Mouse (Mus musculus): ENCODE data around the gene Kbtbd12.

The Kbtbd12 gene

DNA sequence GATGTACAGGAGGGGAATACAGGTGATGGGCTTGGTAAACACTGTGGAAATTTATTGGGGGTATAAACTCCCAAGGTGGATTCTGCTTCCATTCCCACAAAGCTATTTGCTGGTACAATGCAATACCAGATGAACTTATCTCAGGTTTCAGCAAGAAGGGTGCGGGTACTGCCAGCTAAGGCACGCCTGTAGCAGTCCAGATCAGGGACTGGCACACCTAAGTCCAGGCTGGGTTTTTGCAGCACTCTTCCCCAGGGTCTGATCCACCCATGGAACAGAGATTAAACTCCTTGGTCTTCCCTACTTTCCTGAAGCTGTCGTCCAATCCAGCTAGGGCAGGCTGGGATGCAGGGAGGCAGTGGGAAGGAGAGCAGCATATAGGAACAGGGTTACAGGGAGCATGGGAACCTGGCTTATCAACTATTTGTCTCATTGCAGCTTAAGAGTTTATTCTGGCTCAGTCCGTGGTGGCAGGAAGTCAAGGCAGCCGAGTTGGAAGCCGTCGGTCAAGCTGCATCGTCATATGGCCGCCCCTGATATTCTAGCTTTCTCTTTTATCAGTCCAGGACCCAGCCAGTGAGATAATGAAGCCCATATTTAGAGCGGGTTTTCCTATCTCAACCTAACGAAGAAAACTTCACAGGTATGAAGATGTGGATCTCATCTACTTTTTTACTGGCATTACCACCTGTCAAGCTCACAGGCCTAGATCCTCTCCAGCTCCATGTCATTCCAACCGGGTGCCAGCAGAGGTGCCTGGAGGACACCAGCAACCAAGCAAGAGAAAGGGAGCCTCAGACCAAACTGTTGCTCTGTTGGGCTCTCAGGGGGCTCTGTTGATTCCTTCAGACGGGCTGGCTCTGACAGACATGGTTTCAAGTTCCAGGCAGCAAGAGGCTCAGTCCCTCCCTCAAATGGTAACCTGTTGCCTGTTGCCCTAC, 135.4 kb downstream of the Kbtbd12 start:
- in situ Hi-C loops (cut with MboI, MseI) = no loop called here

DNA sequence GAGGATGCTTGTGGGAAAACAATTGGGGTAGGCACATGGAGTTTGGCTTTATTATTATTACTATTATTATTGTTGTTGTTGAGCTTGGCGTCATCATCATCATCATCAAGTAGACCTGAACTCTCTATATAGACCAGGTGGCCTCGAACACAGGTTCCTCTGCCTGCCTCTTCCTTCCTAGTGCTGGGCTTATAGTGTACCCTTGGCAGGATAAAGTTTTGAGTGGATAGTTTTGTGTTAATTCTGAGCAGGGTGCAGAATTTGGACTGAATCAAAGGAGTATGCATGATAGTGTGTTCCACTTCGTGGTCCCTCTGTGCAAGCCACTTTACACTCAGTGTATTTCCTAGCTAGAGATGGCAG, 137.4 kb downstream of the Kbtbd12 start:
- in situ Hi-C loops (cut with MboI, MseI) = no loop called here

DNA sequence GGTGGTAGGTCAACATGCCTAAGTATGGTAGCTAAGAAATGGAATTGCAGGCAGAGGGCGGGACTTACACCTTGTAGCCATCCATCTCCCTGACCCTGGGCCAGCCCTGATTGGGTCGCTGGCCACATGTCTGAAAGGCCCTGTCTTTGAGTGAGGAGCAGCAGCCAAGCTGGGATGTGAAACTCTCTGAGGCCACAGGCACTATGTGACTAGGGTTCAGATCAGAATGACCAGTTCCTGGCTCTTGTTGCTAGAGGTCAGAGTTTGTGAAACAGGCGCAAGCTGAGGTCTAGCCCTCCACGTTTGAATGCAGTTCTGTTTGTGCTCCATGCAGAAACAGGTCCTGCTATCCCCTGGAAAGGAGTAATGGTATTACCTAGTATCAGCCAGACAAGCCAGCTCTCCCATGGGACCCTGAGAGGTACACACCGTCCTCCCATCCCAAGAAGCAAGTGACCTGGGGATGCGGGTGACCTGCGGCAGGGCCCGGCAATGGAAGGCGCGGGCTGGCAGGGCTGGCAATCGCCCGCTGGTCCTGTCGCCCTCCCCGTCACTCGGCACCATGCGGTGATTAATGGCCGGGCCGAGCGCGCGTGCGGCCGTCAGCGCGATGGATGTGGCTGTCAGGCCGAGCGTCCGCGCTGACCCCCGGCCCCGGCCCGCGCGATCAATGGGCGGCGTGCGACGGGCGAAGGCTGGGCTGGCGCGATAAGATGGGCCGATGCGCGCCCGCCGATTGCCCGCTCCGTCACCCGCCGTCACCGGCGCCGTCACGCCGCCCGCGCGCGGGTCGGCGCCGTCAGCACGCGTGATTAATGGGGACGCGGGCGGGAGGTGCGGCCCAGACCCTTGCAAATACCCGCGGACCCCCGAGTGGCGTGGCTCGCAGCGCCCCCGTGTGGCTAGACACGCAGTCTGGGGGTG, 138.0 kb downstream of the Kbtbd12 start:
- in situ Hi-C loops (cut with MboI, MseI) = loop anchor here (10.0 kb wide), 2 partner anchors 305 to 385 kb away; partner anchors contain the start of gene Gata2 (in 2 of the 2)
